Mouse (Mus musculus) hindbrain, embryonic 13.5 days (tissue): ENCODE measurements at regions not wholly inside any gene's neighbourhood (a gene's known extent, or its start where the extent isn't known, plus 50 kb on each side); places are given as distances from the start of the nearest gene placed in this dataset.
A peak's percentile ranks its signal among the peaks of the same experiment; 100 is the strongest.

Experiments used
- ATAC-seq: fragments of 200-750 bp; cut with Nextera tagmentation; 2 replicates; pipeline ENCODE4 v1.8.0; 2017; ENCODE audit warnings: moderate TSS enrichment; ENCODE audit not compliant: low FRiP score
- H3K27ac ChIP-seq: fragments of 300-500 bp; sonication (generic); 2 replicates; pipeline ENCODE4 v1.5.1; 2015; ENCODE audit warnings: inconsistent platforms, mild to moderate bottlenecking, moderate library complexity
- H3K27me3 ChIP-seq: fragments of 300-500 bp; sonication (generic); 2 replicates; pipeline ENCODE4 v1.6.1; 2015; ENCODE audit warnings: mild to moderate bottlenecking, inconsistent platforms
- H3K36me3 ChIP-seq: fragments of 300-500 bp; sonication (generic); 2 replicates; pipeline ENCODE4 v1.6.1; 2015; ENCODE audit warnings: mild to moderate bottlenecking, inconsistent platforms
- H3K4me1 ChIP-seq: fragments of 300-500 bp; sonication (generic); replicated peaks from 2 replicates; pipeline ENCODE4 v1.6.1; 2015; ENCODE audit warnings: inconsistent platforms
- H3K4me2 ChIP-seq: fragments of 300-500 bp; sonication (generic); 2 replicates; pipeline ENCODE4 v1.6.1; 2015; ENCODE audit warnings: inconsistent platforms, mild to moderate bottlenecking, moderate library complexity
- H3K4me3 ChIP-seq: fragments of 300-500 bp; sonication (generic); 2 replicates; pipeline ENCODE4 v1.5.1; 2015; ENCODE audit warnings: mild to moderate bottlenecking, inconsistent platforms
- H3K9ac ChIP-seq: fragments of 300-500 bp; sonication (generic); 2 replicates; pipeline ENCODE4 v1.6.1; 2015; ENCODE audit warnings: mild to moderate bottlenecking, inconsistent platforms
- H3K9me3 ChIP-seq: fragments of 300-500 bp; sonication (generic); 2 replicates; pipeline ENCODE4 v1.6.1; 2016; ENCODE audit warnings: inconsistent platforms
- WGBS: fragments of 180-500 bp; shearing (Covaris S2); methylation state at CpG from one replicate; pipeline ENCODE4 v1.1.7; 2015; 5-methylcytosine and 5-hydroxymethylcytosine counted together

DNA sequence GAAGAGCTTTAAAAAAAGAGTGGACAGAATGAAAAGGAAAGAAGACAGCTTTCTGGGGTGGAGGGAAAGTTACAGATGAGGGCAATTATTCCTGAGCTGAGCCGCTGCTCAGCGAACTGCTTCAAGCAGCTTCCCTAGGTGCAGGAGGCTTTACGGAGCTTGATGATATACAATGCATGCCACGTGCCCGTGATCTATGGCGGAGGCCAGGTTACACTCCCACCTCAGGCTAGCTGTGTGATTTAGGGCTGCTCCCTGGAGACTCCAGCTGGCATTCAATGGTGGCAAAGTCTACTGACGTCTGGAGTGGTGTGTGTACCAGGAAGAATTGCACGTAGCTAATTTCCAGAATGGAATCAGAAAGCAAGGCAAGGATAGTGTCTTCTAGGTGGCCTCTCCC, 383.4 kb downstream of the Cdk5rap2 start:
- peak; percentile 52; the same call in 1 of the 2 replicates for ATAC-seq
- Histone ChIP-seq H3K36me3 (no peaks in the 10 kb centered on the region), H3K27ac (no peak overlapping the region), H3K4me2 (no peak overlapping the region), H3K27me3 (no peaks in the 10 kb centered on the region), H3K9me3 (no peaks in the 10 kb centered on the region), H3K4me1 (no peaks in the 10 kb centered on the region), H3K9ac (no peak overlapping the region), H3K4me3 (no peak overlapping the region)
- WGBS, result 64% methylated on average over 8 of the region's 8 CpGs

DNA sequence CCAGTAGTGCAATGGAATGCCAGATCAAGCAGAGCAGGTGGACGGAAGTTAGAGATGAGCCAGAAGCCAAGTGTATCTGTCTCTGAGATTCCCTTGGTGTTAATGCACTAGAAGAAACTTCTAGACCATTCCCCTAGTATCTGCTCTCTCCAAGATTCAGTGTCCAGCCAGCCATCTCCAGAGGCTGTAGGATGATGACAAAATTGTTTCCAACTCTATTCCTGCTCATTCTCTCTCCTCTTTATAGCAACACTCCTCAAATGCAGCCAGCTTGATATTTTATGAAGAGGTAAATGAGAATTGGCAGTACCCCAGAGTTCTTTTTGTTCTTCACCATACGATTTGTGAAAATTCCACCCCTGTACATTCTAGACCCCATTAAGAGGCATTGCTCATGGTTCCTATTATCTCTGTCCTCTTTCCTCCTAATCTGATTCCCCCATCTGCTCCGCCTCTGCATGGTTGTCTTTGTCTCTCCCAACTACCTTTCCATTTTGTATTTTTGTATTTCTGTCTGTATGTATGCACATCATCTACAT, 385.3 kb downstream of the Cdk5rap2 start:
- Histone ChIP-seq H3K4me1 (no peaks in the 10 kb centered on the region), H3K4me2 (no peak overlapping the region), H3K4me3 (no peak overlapping the region), H3K9ac (no peak overlapping the region), H3K36me3 (no peaks in the 10 kb centered on the region), H3K9me3 (no peaks in the 10 kb centered on the region), H3K27ac (no peak overlapping the region), H3K27me3 (no peaks in the 10 kb centered on the region)
- ATAC-seq, result no peak
- 95% methylated on average over 3 of the region's 3 CpGs for WGBS

DNA sequence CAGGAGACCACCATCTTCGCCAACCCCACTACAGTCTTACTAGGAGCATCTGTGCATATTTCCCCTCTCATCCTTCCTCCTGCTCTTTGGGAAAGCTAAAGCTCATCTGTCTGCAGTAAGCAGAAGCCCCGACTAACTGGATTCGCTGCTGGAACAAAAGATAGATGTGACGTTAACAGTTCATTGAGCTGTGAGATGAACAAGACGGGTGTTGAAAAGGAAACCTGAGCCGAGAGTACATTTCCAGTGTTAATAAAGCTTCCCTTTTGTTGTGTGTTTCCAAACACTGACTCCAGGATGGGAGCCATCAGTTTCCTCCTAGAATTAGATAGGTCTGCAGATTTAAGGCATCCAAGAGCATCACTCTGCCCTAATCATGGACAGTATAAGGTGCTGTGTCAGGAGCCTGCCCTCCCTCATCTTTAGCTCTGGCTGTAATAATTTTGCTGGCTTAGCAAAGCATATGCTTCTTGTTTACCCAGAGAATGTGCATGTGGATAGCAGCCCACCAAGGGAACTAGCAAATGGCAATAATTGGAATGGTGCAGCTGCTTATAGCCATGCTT, 389.3 kb downstream of the Cdk5rap2 start:
- Histone ChIP-seq H3K4me2 (no peak overlapping the region), H3K9ac (no peak overlapping the region), H3K4me1 (no peaks in the 10 kb centered on the region), H3K27me3 (no peaks in the 10 kb centered on the region), H3K36me3 (no peaks in the 10 kb centered on the region), H3K4me3 (no peak overlapping the region), H3K9me3 (no peaks in the 10 kb centered on the region), H3K27ac (peak overlapping the region; percentile 10)
- ATAC-seq, result peak; percentile 71
- 30% methylated on average over 6 of the region's 6 CpGs for WGBS

DNA sequence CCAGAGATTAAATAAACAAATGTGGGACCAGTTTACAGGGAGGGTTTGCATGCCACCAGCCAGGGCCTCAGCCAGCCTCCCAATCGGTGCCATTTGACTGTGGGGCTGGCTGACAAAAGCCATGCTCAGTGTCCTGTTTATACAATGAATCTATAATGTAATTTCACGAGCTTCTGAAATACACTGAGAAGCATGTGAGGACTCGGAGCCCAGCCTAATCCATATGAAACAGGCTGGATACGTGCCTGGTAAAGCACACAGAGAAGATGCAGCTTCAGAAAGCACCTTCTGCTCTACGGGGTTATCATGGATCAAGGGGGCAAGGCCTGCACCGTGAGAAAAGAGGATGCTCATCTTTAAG, 398.0 kb downstream of the Cdk5rap2 start:
- ATAC-seq, result peak; percentile 51; the same call in 1 of the 2 replicates
- WGBS, result 41% methylated on average over 6 of the region's 6 CpGs
- Histone ChIP-seq H3K9me3 (no peaks in the 10 kb centered on the region), H3K4me3 (no peak overlapping the region), H3K27ac (peak overlapping the region; percentile 52; the same call in 1 of the 2 replicates), H3K27me3 (no peaks in the 10 kb centered on the region), H3K9ac (no peak overlapping the region), H3K4me2 (no peak overlapping the region), H3K36me3 (no peaks in the 10 kb centered on the region), H3K4me1 (peaks cover 7% of the 10 kb centered on the region)

DNA sequence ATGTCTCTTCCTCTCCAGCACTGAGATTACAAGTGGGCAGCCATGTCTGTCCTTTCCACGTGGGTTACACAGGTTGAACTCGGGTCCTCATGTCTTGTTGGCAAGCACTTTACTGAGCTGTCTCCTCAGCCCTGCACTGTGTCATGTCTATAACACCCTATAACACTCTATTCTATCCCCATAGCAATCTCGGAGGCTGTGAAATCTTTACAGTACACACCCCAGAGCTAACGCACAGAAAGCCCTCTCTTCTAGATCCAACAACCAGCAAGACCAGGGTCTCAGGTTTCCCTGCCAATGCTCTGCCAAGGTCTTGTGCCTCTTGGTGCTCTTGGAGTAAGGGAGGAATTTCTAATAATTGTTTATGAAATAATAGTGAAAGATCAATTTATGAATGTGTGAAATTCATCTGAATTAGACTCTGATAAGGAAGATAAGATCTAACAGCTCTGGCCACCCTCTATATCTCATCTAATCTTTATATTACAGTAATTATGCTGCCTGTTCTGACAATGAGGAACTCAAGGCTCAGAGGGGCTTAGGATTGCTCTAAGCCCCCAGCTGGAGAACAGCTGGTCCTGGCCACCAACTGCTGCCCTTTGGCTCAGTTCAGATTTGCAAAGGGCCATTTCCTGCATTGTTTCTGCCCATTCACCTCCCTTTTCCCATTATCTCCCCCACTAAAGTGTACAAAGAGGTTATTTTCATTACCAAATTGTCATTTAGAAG, 398.6 kb downstream of the Cdk5rap2 start:
- ATAC-seq, result peak; percentile 61; the same call in 1 of the 2 replicates
- 92% methylated on average over 4 of the region's 4 CpGs for WGBS
- H3K27ac ChIP-seq, result peak overlapping the region; percentile 52; the same call in 1 of the 2 replicates

DNA sequence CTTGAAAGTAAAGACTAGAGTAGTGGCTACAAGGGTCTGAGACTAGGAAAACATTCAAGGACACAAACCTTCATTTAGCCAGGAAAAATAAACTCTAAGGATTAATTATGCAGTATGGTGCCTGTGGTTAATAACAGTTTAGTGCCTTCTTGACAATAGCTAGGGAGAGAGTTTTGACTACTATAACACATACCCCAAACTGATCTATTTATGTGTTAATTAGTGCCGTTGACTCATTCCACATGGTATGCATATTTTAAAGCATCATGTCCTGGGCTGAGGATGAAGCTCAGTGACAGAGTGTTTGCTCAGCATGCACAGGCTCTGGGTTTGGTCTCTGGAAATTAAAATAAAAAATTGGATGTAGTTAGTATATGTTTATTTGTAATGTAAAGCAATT, 399.8 kb downstream of the Cdk5rap2 start:
- WGBS, result 36% methylated on average over 1 of the region's 1 CpGs
- no peak overlapping the region for H3K4me2 ChIP-seq
- no peaks in the 10 kb centered on the region for H3K27me3 ChIP-seq
- no peak overlapping the region for H3K27ac ChIP-seq
- H3K36me3 ChIP-seq, result no peaks in the 10 kb centered on the region
- H3K9me3 ChIP-seq, result no peaks in the 10 kb centered on the region
- H3K4me3 ChIP-seq, result no peak overlapping the region
- H3K9ac ChIP-seq, result no peak overlapping the region
- H3K4me1 ChIP-seq, result peaks cover 7% of the 10 kb centered on the region
- ATAC-seq, result no peak

More for the DNA sequence above, 398.6 kb downstream of the Cdk5rap2 start:
- Histone ChIP-seq H3K9me3 (no peaks in the 10 kb centered on the region), H3K27me3 (no peaks in the 10 kb centered on the region), H3K4me2 (no peak overlapping the region), H3K36me3 (no peaks in the 10 kb centered on the region), H3K9ac (no peak overlapping the region), H3K4me1 (peaks cover 7% of the 10 kb centered on the region), H3K4me3 (no peak overlapping the region)

DNA sequence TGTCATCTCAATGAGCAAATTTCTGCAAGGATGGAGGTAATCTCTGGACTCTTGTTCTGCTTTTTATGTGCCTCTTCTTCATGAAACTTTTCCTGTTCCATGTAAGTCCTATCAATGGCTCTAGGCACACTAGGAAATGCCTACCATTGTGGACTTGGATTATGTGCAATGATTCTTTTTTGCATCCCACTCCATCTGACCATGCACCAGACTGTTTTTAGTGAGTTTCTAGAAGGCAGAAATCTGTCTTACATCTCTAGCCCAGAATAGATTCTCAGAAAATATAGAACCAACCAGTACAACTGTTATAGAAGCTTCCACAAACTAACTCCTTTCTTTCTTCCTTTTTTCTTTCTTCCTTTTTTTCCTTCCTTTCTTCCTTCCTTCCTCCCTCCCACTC, 405.3 kb downstream of the Cdk5rap2 start:
- Histone ChIP-seq H3K9ac (no peak overlapping the region), H3K4me3 (no peak overlapping the region), H3K36me3 (no peaks in the 10 kb centered on the region), H3K9me3 (no peaks in the 10 kb centered on the region), H3K4me1 (no peaks in the 10 kb centered on the region), H3K4me2 (no peak overlapping the region), H3K27me3 (no peaks in the 10 kb centered on the region), H3K27ac (no peak overlapping the region)
- no peak for ATAC-seq

DNA sequence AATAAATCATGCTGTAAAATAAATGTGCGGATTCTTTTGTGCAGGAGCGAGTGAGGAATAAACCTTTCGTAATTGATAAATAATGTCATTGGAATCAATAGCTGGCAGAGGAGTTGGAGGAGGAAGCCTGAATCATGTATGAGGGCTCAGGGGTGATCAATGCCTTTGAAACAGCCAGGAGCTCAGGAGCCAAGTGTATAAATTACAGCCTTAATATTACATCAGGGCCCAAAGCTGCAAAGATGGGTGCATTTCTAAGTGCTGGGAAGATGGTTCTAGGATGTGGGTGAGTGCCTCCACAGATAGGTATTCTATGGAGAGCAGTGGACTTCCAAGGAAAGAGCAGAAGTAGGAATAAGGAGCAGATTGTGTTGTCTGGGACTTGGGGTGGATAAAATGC, 417.0 kb downstream of the Cdk5rap2 start:
- H3K4me3 ChIP-seq, result no peak overlapping the region
- WGBS, result 78% methylated on average over 3 of the region's 3 CpGs
- H3K9me3 ChIP-seq, result no peaks in the 10 kb centered on the region
- H3K9ac ChIP-seq, result no peak overlapping the region
- no peaks in the 10 kb centered on the region for H3K4me1 ChIP-seq
- no peak overlapping the region for H3K27ac ChIP-seq
- ATAC-seq, result no peak
- H3K4me2 ChIP-seq, result no peak overlapping the region
- H3K36me3 ChIP-seq, result no peaks in the 10 kb centered on the region
- no peaks in the 10 kb centered on the region for H3K27me3 ChIP-seq

DNA sequence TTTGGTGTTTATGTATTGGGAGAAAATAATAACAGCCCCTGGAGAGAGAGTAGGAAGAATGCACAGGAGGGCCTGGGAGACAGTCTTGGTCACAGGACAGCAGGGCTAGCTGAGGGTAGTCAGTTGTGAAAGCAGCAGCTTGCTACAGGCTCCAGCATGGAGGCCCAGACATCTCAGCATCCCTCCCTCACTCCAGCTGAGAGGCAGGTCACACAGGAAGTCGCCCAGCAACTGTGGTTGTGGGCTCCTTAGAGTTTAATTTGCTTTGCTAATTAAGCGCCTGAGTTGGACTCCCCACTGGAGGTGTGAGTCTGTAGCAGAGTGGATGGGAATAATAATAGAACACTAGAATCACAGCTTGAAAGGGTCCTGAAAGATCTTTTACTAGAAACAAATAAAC, 436.0 kb downstream of the Cdk5rap2 start:
- H3K9ac ChIP-seq, result no peak overlapping the region
- no peaks in the 10 kb centered on the region for H3K36me3 ChIP-seq
- H3K4me1 ChIP-seq, result no peaks in the 10 kb centered on the region
- H3K9me3 ChIP-seq, result no peaks in the 10 kb centered on the region
- H3K27me3 ChIP-seq, result no peaks in the 10 kb centered on the region
- H3K27ac ChIP-seq, result no peak overlapping the region
- no peak for ATAC-seq
- 31% methylated on average over 2 of the region's 2 CpGs for WGBS
- no peak overlapping the region for H3K4me2 ChIP-seq
- no peak overlapping the region for H3K4me3 ChIP-seq

DNA sequence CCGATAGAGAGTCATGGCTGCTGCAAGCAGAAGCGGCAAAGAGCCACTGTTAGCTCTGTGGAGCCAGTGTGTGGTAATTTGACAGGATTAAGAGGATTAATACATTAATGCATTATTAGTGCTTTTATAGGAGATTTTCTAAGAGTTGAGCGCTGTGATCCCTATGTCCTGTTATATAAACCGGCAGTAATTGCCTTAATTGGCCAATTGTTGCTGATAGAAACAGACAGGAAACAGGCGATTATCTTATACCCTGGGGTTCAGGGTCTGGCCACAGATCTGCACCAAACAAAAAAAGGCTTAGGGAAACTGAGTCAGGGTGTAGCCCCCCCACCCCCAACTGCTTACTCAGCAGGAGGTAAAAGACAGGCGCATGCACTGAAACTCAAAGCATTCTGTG, 436.7 kb downstream of the Cdk5rap2 start:
- Histone ChIP-seq H3K36me3 (no peaks in the 10 kb centered on the region), H3K27ac (no peak overlapping the region), H3K9ac (no peak overlapping the region), H3K4me3 (no peak overlapping the region), H3K4me2 (no peak overlapping the region), H3K4me1 (no peaks in the 10 kb centered on the region), H3K27me3 (no peaks in the 10 kb centered on the region), H3K9me3 (no peaks in the 10 kb centered on the region)
- ATAC-seq, result no peak
- 68% methylated on average over 6 of the region's 6 CpGs for WGBS

DNA sequence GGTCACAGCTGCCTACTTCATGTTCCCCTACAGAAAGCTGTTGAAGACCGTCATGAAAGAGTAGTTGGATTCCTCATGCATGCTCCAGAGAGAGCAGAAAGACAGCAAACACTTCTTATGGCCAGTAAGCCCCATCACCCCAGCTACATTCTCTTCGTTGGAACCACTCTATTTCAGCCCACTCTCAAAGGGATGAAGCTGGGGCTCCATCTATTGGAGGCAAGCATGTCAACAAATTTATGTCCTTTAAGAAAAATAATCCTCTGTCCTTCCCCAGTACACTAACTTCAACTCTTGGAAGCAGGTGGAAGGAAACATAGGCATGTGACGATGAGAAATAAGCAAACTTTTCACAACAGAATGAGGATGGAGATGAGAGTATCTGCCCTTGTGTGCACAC, 438.5 kb downstream of the Cdk5rap2 start:
- H3K27me3 ChIP-seq, result no peaks in the 10 kb centered on the region
- H3K9me3 ChIP-seq, result no peaks in the 10 kb centered on the region
- H3K9ac ChIP-seq, result no peak overlapping the region
- ATAC-seq, result no peak
- no peak overlapping the region for H3K27ac ChIP-seq
- H3K4me1 ChIP-seq, result no peaks in the 10 kb centered on the region
- H3K4me2 ChIP-seq, result no peak overlapping the region
- 76% methylated on average over 3 of the region's 3 CpGs for WGBS
- H3K4me3 ChIP-seq, result no peak overlapping the region
- no peaks in the 10 kb centered on the region for H3K36me3 ChIP-seq

DNA sequence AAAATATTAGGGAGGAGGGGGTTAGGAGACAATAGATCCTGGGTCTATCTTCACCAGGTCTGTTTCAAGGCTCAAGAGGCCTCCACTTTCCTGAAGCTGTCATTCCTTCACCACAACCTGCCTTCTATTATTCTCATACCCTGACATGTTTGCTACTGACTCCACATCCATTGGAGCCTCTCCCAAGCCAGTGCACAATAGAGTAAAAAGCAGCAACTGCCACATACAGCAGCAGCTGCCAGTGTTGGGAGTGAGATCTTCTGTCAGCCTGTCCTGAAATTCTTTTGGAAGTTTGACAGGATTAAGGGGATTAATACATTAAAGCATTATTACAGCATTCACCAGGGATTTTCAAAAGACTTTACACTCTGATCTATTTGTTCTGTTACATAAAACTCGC, 441.8 kb downstream of the Cdk5rap2 start:
- Histone ChIP-seq H3K9me3 (no peaks in the 10 kb centered on the region), H3K36me3 (no peaks in the 10 kb centered on the region), H3K4me1 (no peaks in the 10 kb centered on the region), H3K4me2 (no peak overlapping the region), H3K27ac (no peak overlapping the region), H3K27me3 (no peaks in the 10 kb centered on the region), H3K9ac (no peak overlapping the region), H3K4me3 (no peak overlapping the region)
- no peak for ATAC-seq
- WGBS, result 91% methylated on average over 1 of the region's 1 CpGs
